Mouse (Mus musculus) frontal cortex, postnatal 14 days (tissue): Measurements from ENCODE around the gene Naa40.

Experiments
- DNase-seq, 2 experiments: peaks; one replicate each; pipeline ENCODE4 v3.0.0; 2022; ENCODE audit warnings: low spot score in 2 of 2

Naa40 gene

DNA sequence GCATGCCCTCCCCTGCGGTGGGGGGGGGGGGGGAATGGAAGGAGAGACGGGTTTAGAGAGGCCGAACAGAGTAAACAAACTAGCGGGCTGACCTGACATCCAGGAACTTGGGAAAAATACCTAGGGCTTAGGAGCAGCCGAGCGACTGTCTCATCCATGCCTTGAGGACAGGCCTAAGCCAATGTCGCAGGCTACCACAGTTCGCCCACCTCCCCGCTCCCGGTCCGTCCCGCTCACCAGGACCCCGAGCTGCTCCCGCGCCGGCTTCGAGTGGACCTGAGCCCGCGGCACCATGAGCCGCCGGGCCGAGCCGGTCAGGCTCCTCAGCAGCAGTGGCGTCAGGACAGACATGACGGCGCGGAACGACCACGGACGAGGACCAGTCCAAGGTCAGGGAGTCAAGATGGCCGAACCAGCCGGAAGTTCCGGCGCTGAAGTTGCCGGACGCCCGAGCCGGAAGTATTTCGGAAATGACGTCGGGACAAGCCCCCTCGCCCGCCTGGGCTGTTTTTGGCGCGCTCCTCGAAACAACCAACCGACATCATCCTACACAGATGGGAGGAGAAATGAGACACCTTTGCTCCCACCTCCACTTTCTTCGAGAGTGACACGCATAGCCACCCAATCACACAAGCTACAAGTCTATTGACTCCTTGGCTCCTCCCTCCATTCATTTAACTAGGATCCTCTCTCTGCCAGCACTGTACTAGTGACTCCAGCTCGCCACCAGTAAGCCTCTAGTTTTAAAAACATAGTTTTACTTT is 23.6 kb downstream of the Naa40 start, which contains the start of gene Cox8a:
Gene Cox8a, minus strand, starts transcription at position 455 of the 764 bp plus-strand sequence.
- DNase-seq: peak; percentile 95

GRCm38 (mm10) chr19:7214484-7214883 is 26.5 kb downstream of the Naa40 start:
- no peak for DNase-seq

- no peak for DNase-seq
Observed at GRCm38 (mm10) chr19:7213010-7213409, 28.0 kb downstream of the Naa40 start.

- DNase-seq: no peak
Observed at GRCm38 (mm10) chr19:7212216-7212615, 28.8 kb downstream of the Naa40 start.

- DNase-seq: no peak
Observed at GRCm38 (mm10) chr19:7209907-7210646, 30.9 kb downstream of the Naa40 start.

- DNase-seq: peak; percentile 88 to 90
Observed at GRCm38 (mm10) chr19:7205753-7206736, 34.9 kb downstream of the Naa40 start, which contains the start of gene Otub1. Gene Otub1, minus strand, starts transcription at chr19:7206316.

DNA sequence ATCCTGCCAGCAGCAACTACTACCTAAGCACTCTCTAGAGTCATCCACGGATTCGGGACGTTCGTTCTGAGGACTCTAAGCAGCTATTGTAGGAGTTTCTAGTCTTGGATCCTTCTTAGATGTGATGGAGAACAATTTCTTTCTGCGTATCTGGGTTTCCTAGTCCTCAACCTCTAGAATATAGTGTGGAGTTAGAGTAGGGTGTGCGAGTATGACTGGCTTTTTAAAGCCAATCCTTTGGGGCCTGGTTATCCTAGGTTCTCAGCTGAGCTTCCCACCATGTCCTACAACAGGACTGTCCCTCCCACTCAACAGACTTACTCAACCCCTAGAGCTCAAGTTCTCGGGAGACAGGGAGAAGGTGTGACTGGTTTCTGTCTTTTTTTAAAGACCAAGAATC is 35.7 kb downstream of the Naa40 start:
- DNase-seq: no peak

DNA sequence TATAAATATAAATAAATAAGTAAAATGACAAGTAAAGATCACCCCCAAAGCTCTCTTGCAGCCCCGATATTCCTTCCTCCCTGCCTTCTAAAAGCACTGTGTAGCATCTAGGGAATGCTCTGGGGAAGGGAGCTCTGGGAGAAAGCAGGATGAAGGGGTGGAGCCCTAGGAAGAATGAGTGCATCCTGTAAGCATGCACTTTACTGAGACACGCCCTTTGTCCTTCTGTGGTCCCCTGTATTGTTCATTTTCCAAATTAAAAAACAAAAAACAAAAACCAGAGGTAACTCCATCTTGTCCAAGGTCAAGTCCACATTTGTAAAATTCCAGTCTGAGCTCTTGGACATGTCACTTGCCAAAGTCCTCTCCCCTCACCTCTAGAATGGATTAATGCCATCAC is 36.1 kb downstream of the Naa40 start:
- DNase-seq: no peak

GRCm38 (mm10) chr19:7200427-7200826 is 40.6 kb downstream of the Naa40 start:
- DNase-seq: no peak

DNA sequence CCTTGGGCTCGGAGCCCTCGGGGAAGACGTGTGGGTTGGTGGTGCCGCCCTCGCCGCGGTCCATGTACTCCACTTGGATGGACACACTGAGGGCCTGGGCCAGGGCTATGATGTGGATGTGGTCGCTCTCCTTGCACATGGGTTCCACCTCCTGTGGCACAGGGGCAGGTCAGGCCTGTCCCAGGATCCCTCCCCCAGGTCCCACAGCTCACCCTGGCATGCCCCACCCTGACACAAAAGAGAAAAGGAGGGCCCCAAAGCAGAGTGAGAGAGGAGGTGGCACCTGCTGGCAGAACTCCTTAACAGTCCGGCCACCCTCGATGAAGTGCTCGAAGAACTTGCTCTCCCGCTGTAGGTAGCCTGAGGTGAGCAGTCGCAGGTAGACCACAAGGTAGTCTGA is 41.9 kb downstream of the Naa40 start:
- no peak for DNase-seq

GRCm38 (mm10) chr19:7197445-7197844 is 43.5 kb downstream of the Naa40 start:
- no peak for DNase-seq

DNA sequence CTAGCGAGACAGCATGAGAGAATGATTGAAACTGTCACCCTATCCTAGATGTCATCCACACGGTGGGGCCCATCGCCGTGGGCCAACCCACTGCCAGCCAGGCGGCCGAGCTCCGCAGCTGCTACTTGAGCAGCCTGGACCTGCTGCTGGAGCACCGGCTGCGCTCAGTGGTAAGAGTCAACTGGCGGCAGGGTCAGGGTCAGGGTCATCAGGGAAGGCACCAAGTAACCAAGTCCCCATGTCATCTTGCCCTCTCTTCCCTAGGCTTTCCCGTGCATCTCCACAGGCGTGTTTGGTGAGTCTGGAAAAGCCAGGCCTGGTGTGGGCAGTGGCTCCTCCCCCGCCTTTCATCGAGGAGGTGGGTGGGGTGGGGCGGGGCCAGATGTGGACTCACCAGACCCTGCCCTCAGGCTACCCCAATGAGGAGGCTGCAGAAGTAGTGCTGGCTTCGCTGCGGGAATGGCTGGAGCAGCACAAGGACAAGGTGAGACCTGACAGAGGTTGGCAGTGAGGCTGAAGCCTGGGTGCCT is 44.2 kb downstream of the Naa40 start:
- DNase-seq: no peak

DNA sequence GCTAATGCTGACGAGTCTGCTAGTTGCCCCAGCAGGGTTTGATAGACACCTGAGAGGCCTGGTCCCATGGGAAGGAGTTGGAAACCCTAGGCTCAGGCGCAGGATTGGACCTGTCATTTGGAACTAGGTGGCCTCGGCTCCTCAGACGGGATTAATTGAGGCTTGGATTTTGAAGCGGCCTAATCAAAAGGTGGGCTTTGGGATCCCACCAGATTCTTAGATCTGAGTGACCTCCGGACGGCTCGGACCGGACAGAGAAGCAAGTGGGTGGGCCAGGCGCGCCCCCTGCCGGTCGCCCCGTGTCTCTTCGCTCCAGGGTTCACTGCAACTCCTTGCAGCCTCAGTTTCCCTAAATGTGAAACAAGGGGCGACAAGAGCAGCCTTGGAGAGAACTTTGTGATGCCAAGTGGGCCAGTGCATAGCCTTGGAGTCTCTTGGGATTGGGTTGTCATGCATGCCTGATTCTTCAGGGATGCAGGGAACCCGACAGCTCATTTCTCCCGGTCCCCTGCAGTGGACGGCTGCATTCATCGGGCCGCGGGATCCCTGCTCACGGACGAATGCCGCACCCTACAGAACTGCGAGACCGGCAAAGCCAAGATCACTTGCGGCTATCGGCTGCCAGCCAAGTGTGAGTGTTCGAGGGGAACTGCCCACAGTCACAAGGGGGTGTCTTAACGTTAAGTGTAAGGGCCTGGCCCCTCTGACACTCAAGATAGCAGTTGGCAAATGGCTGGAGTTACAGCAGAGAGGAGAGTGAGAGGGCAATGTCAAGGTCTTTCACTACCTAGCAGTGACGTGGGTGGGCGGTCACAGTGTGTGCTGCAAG is 44.9 kb downstream of the Naa40 start:
- peak in 1 of 2 experiments; percentile 51 for DNase-seq

- no peak for DNase-seq
Observed at GRCm38 (mm10) chr19:7192561-7192967, 48.4 kb downstream of the Naa40 start.

GRCm38 (mm10) chr19:7191639-7192038 is 49.3 kb downstream of the Naa40 start:
- DNase-seq: no peak

DNA sequence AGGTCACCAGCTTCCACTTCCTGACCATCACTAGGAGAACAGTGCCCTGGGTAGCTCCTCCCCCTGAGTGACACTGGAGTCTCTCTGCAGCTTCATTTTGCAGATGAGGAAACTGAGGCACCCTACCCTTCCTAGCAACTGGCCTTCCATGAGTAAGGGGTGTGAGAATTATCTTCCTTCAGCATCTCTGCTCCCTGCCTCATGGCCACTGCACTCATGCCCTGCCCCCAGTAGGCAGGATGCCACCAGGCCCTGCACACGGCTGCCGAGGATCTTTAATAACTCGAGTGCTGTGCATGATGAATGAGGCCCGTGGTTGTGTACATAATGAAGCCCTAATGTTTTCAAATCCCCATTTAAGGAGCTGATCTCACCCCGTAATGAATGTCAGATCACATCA is 50.0 kb downstream of the Naa40 start:
- no peak for DNase-seq

GRCm38 (mm10) chr19:7189026-7189425 is 52.0 kb downstream of the Naa40 start:
- no peak for DNase-seq

GRCm38 (mm10) chr19:7187157-7187556 is 53.8 kb downstream of the Naa40 start:
- DNase-seq: no peak

DNA sequence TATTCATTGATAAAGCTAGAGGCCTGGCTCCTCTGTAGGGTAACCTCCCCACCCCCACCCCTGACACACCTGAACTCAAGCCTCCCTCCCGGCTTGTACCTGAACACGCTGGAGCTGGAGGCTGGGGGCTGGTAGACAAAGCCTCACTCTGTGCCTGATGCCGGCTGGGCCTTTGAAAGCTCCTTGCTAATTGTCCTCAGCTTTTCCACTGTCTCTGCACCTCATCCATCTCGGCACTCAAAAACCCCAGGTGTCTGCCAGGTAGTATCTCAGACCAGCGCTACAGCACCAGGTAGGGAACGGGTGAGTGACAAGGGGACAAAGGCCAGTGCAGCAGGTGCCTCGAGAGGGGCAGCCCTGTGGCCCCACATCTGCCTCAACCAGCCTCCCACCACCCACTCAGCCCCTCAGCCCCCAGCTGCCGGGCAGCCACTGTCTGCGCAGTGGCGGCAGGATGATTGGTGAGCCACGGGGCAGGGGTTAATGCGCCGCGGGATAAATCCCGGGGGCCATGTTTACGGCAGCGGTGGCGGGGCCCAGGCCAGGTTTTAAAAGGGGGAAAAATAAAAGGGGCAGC is 55.2 kb downstream of the Naa40 start:
- DNase-seq: no peak

DNA sequence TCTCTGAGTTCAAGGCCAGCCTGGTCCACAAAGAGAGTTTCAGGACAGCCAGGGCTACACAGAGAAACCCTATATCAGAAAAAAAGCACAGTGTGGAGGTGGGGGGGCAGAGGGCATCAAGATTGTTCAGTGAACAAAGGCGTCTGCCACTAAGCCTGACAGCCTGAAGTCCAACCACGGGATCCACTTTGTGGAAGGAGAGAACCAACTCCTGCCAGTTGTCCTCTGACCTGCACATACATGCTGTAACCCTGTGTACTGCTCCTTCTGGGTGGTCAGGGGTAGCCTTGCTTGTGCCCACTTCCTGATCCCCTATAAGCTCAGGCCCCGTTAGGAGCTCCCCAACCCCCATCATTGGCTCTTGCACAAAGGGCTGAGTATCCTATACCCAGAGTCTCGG is 55.9 kb downstream of the Naa40 start:
- no peak for DNase-seq
